Mouse (Mus musculus) limb, embryonic 15.5 days (tissue): ENCODE results near the gene Exosc7. TPM values are rescaled to one million over a fixed set of nuclear protein-coding genes. Genes with fewer than 3 reads are reported as not detected.

Experiments
- ATAC-seq: fragments of 200-750 bp; cut with Nextera tagmentation; 2 replicates; pipeline ENCODE4 v1.8.0; 2017; ENCODE audit warnings: low read depth, moderate TSS enrichment; ENCODE audit not compliant: insufficient number of reproducible peaks, low FRiP score, low TSS enrichment
- H3K27ac ChIP-seq: fragments of 300-500 bp; sonication (generic); 2 replicates; pipeline ENCODE4 v1.5.1; 2015; ENCODE audit warnings: moderate library complexity, mild to moderate bottlenecking, inconsistent platforms
- H3K27me3 ChIP-seq: fragments of 300-500 bp; sonication (generic); 2 replicates; pipeline ENCODE4 v1.6.1; 2015; ENCODE audit warnings: inconsistent platforms
- H3K36me3 ChIP-seq: fragments of 300-500 bp; sonication (generic); 2 replicates; pipeline ENCODE4 v1.6.1; 2015; ENCODE audit warnings: inconsistent platforms
- H3K4me1 ChIP-seq: fragments of 300-500 bp; sonication (generic); 2 replicates; pipeline ENCODE4 v1.6.1; 2015; ENCODE audit warnings: inconsistent platforms
- H3K4me2 ChIP-seq: fragments of 300-500 bp; sonication (generic); 2 replicates; pipeline ENCODE4 v1.6.1; 2015; ENCODE audit warnings: mild to moderate bottlenecking, inconsistent platforms
- H3K4me3 ChIP-seq: fragments of 300-500 bp; sonication (generic); 2 replicates; pipeline ENCODE4 v1.5.1; 2015; ENCODE audit warnings: mild to moderate bottlenecking, inconsistent platforms
- H3K9ac ChIP-seq: fragments of 300-500 bp; sonication (generic); 2 replicates; pipeline ENCODE4 v1.6.1; 2015; ENCODE audit warnings: inconsistent platforms
- H3K9me3 ChIP-seq: fragments of 300-500 bp; sonication (generic); 2 replicates; pipeline ENCODE4 v1.6.1; 2016; ENCODE audit warnings: inconsistent platforms
- WGBS: fragments of 180-500 bp; shearing (Covaris S2); methylation state at CpG from one replicate; pipeline ENCODE4 v1.1.7; 2015; 5-methylcytosine and 5-hydroxymethylcytosine counted together
- polyA plus RNA-seq: library from polyadenylated mRNA; unstranded; fragments of >200 nt; fragmentation: Nextera tagmentation; extraction: Ambion mirVana; gene quantifications from 2 replicates; pipeline ENCODE4 v1.2.1, GENCODE M21; 2015

The Exosc7 gene
- polyA plus RNA-seq: 103 and 108 TPM in 2 replicates

GRCm38 (mm10) chr9:123112805-123113521 is at the start of gene Exosc7, which contains the start of gene Zdhhc3:
Gene Exosc7 (plus strand): TSS chr9:123113215.
Gene Zdhhc3 (minus strand): TSS chr9:123113205.
- H3K4me2 ChIP-seq: peak within 1 kb of the TSS; percentile 79
- peak; percentile 89 for ATAC-seq
- H3K9ac ChIP-seq: peak within 1 kb of the TSS; percentile 93
- under 1% methylated on average over 79 of the region's 79 CpGs for WGBS
- H3K27me3 ChIP-seq: no peaks in the 10 kb centered on the region
- H3K27ac ChIP-seq: peak within 1 kb of the TSS; percentile 95
- peak within 1 kb of the TSS; percentile 97 for H3K4me3 ChIP-seq
- no peaks in the 10 kb centered on the region for H3K9me3 ChIP-seq
- peaks cover 12% of the 10 kb centered on the region; the same call in 1 of the 2 replicates for H3K36me3 ChIP-seq
- peaks cover 17% of the 10 kb centered on the region for H3K4me1 ChIP-seq

- H3K36me3 ChIP-seq: peaks cover 96% of the 10 kb centered on the region
- ATAC-seq: no peak
- no peaks in the 10 kb centered on the region for H3K27me3 ChIP-seq
- WGBS: 86% methylated on average over 5 of the region's 5 CpGs
- H3K4me2 ChIP-seq: no peak overlapping the region
- H3K4me1 ChIP-seq: no peaks in the 10 kb centered on the region
- H3K4me3 ChIP-seq: no peak overlapping the region
- no peaks in the 10 kb centered on the region for H3K9me3 ChIP-seq
- H3K27ac ChIP-seq: no peak overlapping the region
- no peak overlapping the region for H3K9ac ChIP-seq
Observed at GRCm38 (mm10) chr9:123079149-123079548, 33.9 kb upstream of the Exosc7 start.

DNA sequence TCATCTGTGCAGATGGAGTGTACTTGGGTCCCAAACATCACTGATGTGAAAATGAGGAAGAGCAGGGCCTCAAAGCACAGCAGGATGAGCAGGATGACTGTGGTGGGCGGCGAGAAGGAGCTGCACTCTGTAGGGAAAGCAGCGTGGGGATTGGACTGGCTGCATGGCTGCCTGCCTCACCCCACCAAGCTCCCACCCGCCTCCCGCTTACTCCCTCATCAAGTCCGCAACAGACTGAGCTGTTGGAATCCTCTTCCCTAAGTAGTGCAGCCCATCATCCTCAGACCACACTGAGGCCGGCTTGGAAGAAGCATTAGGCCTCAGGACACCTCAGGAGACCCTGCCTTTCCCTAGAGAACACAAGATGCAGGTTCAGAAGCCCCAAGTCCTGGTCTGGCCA is 32.7 kb upstream of the Exosc7 start:
- ATAC-seq: no peak
- H3K27me3 ChIP-seq: no peaks in the 10 kb centered on the region
- H3K36me3 ChIP-seq: peaks cover 95% of the 10 kb centered on the region
- 94% methylated on average over 7 of the region's 7 CpGs for WGBS
- H3K4me1 ChIP-seq: no peaks in the 10 kb centered on the region
- H3K27ac ChIP-seq: no peak overlapping the region
- H3K4me2 ChIP-seq: no peak overlapping the region
- no peaks in the 10 kb centered on the region for H3K9me3 ChIP-seq
- H3K4me3 ChIP-seq: no peak overlapping the region
- no peak overlapping the region for H3K9ac ChIP-seq

- H3K27me3 ChIP-seq: no peaks in the 10 kb centered on the region
- ATAC-seq: no peak
- peaks cover 95% of the 10 kb centered on the region for H3K36me3 ChIP-seq
- H3K9ac ChIP-seq: no peak overlapping the region
- WGBS: 90% methylated on average over 1 of the region's 1 CpGs
- H3K9me3 ChIP-seq: no peaks in the 10 kb centered on the region
- H3K27ac ChIP-seq: no peak overlapping the region
- H3K4me1 ChIP-seq: no peaks in the 10 kb centered on the region
- no peak overlapping the region for H3K4me2 ChIP-seq
- H3K4me3 ChIP-seq: no peak overlapping the region
Observed at GRCm38 (mm10) chr9:123080796-123081195, 32.2 kb upstream of the Exosc7 start.

- Histone ChIP-seq H3K27me3 (no peaks in the 10 kb centered on the region), H3K36me3 (peaks cover 96% of the 10 kb centered on the region), H3K9ac (no peak overlapping the region), H3K4me3 (no peak overlapping the region), H3K4me2 (no peak overlapping the region), H3K4me1 (no peaks in the 10 kb centered on the region), H3K27ac (no peak overlapping the region), H3K9me3 (no peaks in the 10 kb centered on the region)
- WGBS: 93% methylated on average over 1 of the region's 1 CpGs
- ATAC-seq: no peak
Observed at GRCm38 (mm10) chr9:123085373-123085772, 27.6 kb upstream of the Exosc7 start.

- no peaks in the 10 kb centered on the region for H3K9me3 ChIP-seq
- peaks cover 84% of the 10 kb centered on the region for H3K36me3 ChIP-seq
- no peak overlapping the region for H3K4me2 ChIP-seq
- no peaks in the 10 kb centered on the region for H3K27me3 ChIP-seq
- 58% methylated on average over 3 of the region's 3 CpGs for WGBS
- no peak overlapping the region for H3K4me3 ChIP-seq
- H3K9ac ChIP-seq: no peak overlapping the region
- H3K27ac ChIP-seq: no peak overlapping the region
- no peaks in the 10 kb centered on the region for H3K4me1 ChIP-seq
- no peak for ATAC-seq
Observed at GRCm38 (mm10) chr9:123087558-123087957, 25.5 kb upstream of the Exosc7 start.

DNA sequence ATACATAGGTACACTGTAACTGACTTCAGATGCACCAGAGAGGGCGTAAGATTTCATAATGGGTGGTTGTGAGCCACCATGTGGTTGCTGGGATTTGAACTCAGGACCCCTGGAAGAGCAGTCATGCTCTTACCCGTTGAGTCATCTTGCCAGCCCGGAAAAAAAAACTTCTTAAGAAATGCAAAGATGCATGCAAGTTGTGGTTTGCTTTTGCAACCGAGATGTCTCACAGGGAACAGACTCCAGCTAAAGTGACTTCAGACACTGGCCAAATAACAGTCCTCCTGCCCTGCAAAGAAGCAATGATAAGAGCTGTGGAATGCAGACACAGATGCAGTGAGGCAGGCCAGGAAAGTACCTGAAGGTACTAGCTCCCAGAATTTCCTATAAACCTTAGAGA is 22.2 kb upstream of the Exosc7 start:
- H3K27me3 ChIP-seq: no peaks in the 10 kb centered on the region
- ATAC-seq: no peak
- H3K9me3 ChIP-seq: no peaks in the 10 kb centered on the region
- no peak overlapping the region for H3K27ac ChIP-seq
- no peak overlapping the region for H3K9ac ChIP-seq
- WGBS: 85% methylated on average over 4 of the region's 4 CpGs
- H3K4me2 ChIP-seq: no peak overlapping the region
- H3K4me1 ChIP-seq: no peaks in the 10 kb centered on the region
- no peak overlapping the region for H3K4me3 ChIP-seq
- peaks cover 78% of the 10 kb centered on the region for H3K36me3 ChIP-seq

- Histone ChIP-seq H3K4me1 (no peaks in the 10 kb centered on the region), H3K36me3 (peaks cover 58% of the 10 kb centered on the region), H3K27ac (no peak overlapping the region), H3K4me2 (no peak overlapping the region), H3K9me3 (no peaks in the 10 kb centered on the region), H3K27me3 (no peaks in the 10 kb centered on the region), H3K4me3 (no peak overlapping the region), H3K9ac (no peak overlapping the region)
- WGBS: 92% methylated on average over 16 of the region's 16 CpGs
- no peak for ATAC-seq
Observed at GRCm38 (mm10) chr9:123099631-123100455, 13.2 kb upstream of the Exosc7 start.

DNA sequence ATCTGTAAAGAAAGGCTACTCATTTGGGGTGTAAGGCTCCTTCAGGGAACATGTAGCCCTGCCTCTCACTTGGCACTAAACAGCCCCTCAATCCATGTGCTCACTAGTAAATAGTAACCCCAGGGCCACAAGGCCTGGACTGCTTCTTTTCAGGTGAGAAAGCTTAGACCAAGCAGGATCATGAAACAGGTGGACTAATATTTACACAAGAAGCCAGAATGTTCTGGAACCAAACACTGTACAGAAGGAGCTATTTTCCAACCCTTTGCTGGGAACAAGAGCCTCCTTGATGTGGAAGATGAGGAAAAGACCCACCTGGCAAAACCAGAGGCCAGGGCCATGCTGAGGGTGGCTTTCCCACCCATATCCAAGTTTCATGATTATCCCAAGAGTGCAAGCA is 9.6 kb upstream of the Exosc7 start:
- ATAC-seq: no peak
- H3K36me3 ChIP-seq: peaks cover 26% of the 10 kb centered on the region
- H3K4me2 ChIP-seq: no peak overlapping the region
- H3K27ac ChIP-seq: no peak overlapping the region
- H3K4me3 ChIP-seq: no peak overlapping the region
- H3K9me3 ChIP-seq: no peaks in the 10 kb centered on the region
- no peak overlapping the region for H3K9ac ChIP-seq
- H3K27me3 ChIP-seq: no peaks in the 10 kb centered on the region
- H3K4me1 ChIP-seq: no peaks in the 10 kb centered on the region

DNA sequence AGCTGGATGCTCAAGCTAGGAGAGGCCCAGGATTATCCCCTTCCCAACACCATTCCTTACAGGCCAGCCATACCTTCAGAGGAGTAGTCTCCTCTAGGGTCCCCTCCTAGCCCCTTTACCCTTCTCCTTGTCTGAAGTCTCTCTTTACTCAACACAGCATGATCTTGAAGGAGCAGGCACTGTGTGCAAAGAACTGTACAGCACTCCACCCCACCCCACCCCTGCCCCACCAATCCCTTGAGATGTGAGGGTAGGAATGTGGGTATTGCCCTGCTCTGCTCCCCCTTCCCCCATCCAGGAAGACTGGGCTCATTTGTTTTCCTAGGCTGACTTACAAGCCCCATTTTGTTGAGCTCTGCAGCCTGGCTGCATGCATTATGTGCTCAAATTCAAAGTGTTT is 8.7 kb upstream of the Exosc7 start:
- peaks cover 20% of the 10 kb centered on the region for H3K36me3 ChIP-seq
- no peak overlapping the region for H3K4me3 ChIP-seq
- no peak for ATAC-seq
- H3K4me2 ChIP-seq: no peak overlapping the region
- no peaks in the 10 kb centered on the region for H3K27me3 ChIP-seq
- H3K4me1 ChIP-seq: no peaks in the 10 kb centered on the region
- H3K27ac ChIP-seq: no peak overlapping the region
- H3K9me3 ChIP-seq: no peaks in the 10 kb centered on the region
- no peak overlapping the region for H3K9ac ChIP-seq

GRCm38 (mm10) chr9:123107186-123107585 is 5.8 kb upstream of the Exosc7 start:
- no peak overlapping the region for H3K4me3 ChIP-seq
- H3K4me2 ChIP-seq: no peak overlapping the region
- no peak overlapping the region for H3K27ac ChIP-seq
- peaks cover 7% of the 10 kb centered on the region for H3K4me1 ChIP-seq
- H3K36me3 ChIP-seq: peaks cover 3% of the 10 kb centered on the region; the same call in 1 of the 2 replicates
- H3K27me3 ChIP-seq: no peaks in the 10 kb centered on the region
- no peak overlapping the region for H3K9ac ChIP-seq
- WGBS: 84% methylated on average over 4 of the region's 4 CpGs
- H3K9me3 ChIP-seq: no peaks in the 10 kb centered on the region
- ATAC-seq: no peak

DNA sequence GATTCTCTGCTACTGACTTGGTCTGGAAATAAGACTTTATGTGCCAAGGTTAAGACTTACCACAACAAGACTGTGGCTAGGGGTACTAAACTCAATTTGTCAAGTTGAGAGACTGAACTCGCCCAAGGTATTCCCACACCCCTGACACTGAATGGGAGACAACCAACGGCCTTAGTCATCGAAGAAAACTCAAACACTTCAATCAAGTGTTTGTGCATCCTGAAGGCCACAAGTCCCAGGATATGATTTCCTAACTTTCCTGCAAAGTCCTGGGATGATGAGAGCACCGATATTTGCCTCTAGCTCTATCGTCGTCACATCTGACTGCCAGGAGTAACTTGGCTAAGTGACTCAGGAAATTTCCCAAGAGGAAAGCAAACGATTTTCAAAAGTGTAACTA is 3.8 kb upstream of the Exosc7 start:
- H3K4me2 ChIP-seq: no peak overlapping the region
- no peaks in the 10 kb centered on the region for H3K27me3 ChIP-seq
- no peak for ATAC-seq
- no peak overlapping the region for H3K4me3 ChIP-seq
- H3K36me3 ChIP-seq: peaks cover 3% of the 10 kb centered on the region; the same call in 1 of the 2 replicates
- peak overlapping the region; percentile 47; the same call in 1 of the 2 replicates for H3K27ac ChIP-seq
- H3K9ac ChIP-seq: no peak overlapping the region
- peaks cover 17% of the 10 kb centered on the region for H3K4me1 ChIP-seq
- 82% methylated on average over 7 of the region's 7 CpGs for WGBS
- H3K9me3 ChIP-seq: no peaks in the 10 kb centered on the region
